Mouse (Mus musculus) cortical plate, adult 2 months (tissue): ENCODE data around the gene Gm17571. TPM values are rescaled to one million over a fixed set of nuclear protein-coding genes. Genes with fewer than 3 reads are reported as not detected.

Experiments used
- H3K27ac ChIP-seq: fragments of 200-500 bp; 2 replicates; pipeline ENCODE4 v1.5.1; 2012; ENCODE audit warnings: low read length, control low read depth, inconsistent platforms; ENCODE audit not compliant: insufficient read depth
- H3K4me1 ChIP-seq: fragments of 200-500 bp; 2 replicates; pipeline ENCODE4 v1.6.1; 2011; ENCODE audit warnings: low read length; ENCODE audit not compliant: control insufficient read depth, insufficient read depth
- H3K4me3 ChIP-seq: fragments of 200-500 bp; 2 replicates; pipeline ENCODE4 v1.5.1; 2011; ENCODE audit warnings: mild to moderate bottlenecking, low read length, control low read depth; ENCODE audit not compliant: insufficient read depth
- CTCF ChIP-seq: fragments of 200-500 bp; IDR thresholded peaks from 2 replicates; pipeline ENCODE4 v1.5.1; 2011; ENCODE audit warnings: mild to moderate bottlenecking, control low read depth, low read length; ENCODE audit not compliant: insufficient read depth; ENCODE audit errors: extremely low read depth
- POLR2A ChIP-seq: fragments of 200-500 bp; IDR thresholded peaks from 2 replicates; pipeline ENCODE4 v1.6.1; 2011; ENCODE audit warnings: mild to moderate bottlenecking, low read length, control low read depth; ENCODE audit not compliant: insufficient read depth; ENCODE audit errors: extremely low read depth
- polyA plus RNA-seq: library from polyadenylated mRNA; depleted of rRNA; stranded (reverse); fragments of >200 nt; gene quantifications from 2 replicates; pipeline ENCODE4 v1.2.3, GENCODE M21; 2012

The Gm17571 gene
- polyA plus RNA-seq, 1 experiment = not detected

DNA sequence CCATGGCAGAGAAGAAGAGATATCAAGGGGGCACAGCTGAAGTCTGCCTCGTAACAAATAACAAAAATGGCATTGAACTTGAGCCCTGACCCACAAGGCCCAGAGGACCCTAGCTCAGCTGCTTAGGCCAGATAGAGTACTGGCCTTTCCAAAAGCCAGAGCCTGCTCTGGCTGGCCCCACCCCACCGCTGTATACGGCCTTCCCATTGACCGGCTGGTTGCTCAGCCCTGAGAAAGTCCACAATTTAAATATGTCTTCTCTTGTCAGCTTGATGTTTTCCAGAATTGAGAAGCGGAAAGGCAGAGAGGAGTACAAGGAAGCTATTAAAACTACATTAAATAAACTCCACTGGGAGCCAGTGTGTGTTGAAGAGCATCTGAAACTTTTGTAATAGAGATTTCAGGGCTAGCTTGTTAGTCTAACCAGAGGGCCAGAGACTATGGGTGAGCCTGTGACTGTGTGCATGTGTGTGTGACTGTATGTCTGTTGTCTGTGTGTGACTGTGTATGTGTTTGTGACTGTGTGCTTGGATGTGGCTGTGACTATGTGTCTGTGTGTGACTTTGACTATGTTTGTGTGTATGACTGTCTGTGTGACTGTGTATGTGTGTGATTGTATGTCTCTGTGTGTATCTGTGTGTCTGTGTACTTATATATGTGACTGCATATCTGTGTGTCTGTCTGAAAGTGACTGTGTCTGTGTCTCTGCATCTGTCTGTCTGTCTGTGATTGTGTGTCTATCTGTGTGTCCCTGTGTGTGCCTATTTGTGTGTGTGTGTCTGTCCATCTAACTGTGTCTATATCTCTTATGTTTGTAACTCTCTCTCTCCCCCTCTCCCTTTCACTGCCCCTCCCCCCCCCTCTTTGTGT lies 36.9 kb upstream of the Gm17571 start:
- Histone ChIP-seq H3K27ac (no peak overlapping the region), H3K4me1 (peaks cover 5% of the 10 kb centered on the region), H3K4me3 (no peak overlapping the region)
- no peak for TF ChIP-seq POLR2A
- TF ChIP-seq CTCF = no peak

DNA sequence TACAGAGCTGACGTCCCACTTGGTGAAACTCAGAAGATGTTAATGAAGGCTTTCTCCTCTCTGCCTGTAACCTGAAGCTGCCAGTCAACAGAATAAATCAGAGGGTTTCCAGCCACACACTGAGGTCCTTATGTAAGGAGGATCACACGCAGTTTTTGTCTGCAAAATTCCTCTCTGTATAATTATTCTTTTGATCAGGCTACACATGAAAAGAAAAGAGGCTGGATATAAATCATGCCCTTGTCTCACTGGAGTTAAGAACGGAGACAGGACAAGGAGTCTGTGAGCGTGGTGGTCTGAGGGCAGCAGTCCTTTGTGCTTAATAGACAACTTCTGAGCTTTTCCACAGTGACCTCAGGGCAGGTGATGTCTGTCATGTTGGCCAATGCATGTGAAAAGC lies 32.7 kb upstream of the Gm17571 start:
- no peak overlapping the region for H3K27ac ChIP-seq
- no peak overlapping the region for H3K4me3 ChIP-seq
- no peak for TF ChIP-seq POLR2A
- no peak for TF ChIP-seq CTCF
- H3K4me1 ChIP-seq = peaks cover 4% of the 10 kb centered on the region

DNA sequence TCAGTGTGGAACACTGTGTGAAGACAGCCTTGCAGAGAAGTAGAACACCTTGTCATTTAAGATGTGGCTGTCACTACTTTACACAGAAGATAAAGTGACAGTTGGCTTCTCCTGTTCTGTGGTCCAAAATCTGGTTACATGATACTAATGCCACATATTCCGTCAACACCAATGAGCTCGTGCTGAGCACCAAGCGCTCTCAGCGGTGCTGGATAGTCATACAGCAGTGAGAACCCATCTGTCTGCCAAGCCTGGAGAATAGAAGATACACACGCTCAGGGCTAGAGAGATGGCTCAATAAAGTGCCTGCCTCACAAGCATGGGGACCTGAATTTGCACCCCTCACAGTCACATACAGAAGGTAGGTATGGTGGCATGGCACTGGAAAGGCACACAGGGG lies 28.4 kb upstream of the Gm17571 start:
- Histone ChIP-seq H3K4me3 (no peak overlapping the region), H3K27ac (no peak overlapping the region), H3K4me1 (peaks cover 2% of the 10 kb centered on the region)
- TF ChIP-seq CTCF (no peak), POLR2A (no peak)

DNA sequence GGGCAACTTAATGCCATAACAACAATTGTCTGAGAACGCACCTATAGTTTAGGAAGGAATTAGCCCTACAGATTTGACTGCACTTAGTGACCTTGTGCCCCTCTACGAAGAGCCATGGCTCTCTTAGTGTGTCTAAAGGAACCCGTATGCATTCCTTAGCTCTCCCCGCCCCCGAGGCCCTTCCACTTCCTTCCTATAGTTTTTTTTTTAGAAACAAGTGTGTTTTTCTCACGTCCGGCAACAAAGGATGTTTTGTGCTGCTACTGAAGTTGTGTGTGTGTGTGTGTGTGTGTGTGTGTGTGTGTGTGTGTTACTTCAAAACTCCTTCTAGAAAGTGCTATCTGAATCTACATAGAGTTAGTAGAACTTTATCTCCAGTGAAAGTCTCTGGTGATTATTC lies 23.5 kb upstream of the Gm17571 start:
- Histone ChIP-seq H3K4me3 (no peak overlapping the region), H3K27ac (peak overlapping the region; percentile 88), H3K4me1 (peaks cover 4% of the 10 kb centered on the region; the same call in 1 of the 2 replicates)
- no peak for TF ChIP-seq CTCF
- TF ChIP-seq POLR2A = no peak

DNA sequence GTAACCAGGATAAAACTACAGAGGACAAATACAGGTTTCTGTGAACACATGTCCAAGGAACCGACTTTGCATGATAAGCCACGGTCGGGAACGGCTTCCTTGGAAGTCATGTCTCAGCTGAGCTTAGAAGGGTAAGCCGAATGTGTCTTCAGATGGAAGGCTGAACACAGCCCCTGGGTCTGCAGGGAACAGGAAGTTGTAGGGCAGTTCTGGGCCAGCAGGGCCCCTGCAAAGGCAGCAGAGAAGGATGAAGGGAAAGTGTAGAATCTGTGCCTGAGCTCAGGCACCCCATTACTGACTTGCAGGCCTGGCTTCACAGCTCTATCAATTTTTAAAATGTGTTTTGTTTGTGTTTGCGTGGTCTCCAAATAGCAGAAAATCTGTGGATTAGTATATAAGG lies 22.2 kb upstream of the Gm17571 start:
- Histone ChIP-seq H3K27ac (no peak overlapping the region), H3K4me1 (peaks cover 4% of the 10 kb centered on the region), H3K4me3 (no peak overlapping the region)
- TF ChIP-seq CTCF = no peak
- TF ChIP-seq POLR2A = no peak

DNA sequence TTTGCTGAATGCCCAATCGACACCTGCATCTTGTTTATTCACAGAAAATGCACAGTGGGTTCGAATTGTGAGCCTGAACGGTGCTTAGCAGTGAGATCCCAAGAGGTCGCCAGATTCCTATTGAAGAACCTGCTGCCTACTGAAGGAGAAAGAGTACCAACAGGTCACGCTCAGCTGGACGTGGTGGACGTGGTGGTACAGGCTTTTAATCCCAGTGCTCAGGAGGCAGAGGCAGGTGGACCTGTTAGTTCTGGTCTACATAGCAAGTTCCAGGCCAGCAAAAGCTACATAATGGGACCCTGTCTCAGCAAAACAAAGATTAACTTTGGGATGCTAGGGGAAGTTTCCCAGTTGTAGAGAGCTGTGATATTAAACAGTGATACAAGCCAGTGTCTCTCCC lies 21.2 kb upstream of the Gm17571 start:
- Histone ChIP-seq H3K4me3 (no peak overlapping the region), H3K27ac (no peak overlapping the region), H3K4me1 (peaks cover 4% of the 10 kb centered on the region)
- TF ChIP-seq POLR2A (no peak), CTCF (no peak)

DNA sequence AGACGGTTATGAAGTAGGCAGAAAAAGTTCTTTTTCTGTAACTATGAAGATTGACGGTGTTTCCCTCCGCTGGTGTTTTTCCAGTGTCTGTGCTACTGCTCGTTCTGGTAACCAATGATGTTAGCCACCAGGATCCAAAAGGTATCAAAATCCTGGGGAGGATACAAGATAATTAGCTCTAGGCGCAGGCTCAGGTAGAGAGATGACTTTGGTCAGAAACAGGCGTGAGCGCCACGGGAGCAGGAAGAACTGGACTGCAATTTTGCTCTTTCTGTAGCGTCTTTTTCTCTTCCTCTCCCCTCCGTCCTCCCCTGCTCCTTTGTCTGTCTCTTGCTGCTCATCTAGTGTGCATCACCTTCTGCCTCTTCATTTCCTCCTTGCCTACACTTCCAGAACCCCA lies 20.3 kb upstream of the Gm17571 start:
- no peak for TF ChIP-seq POLR2A
- no peak for TF ChIP-seq CTCF
- no peak overlapping the region for H3K4me3 ChIP-seq
- H3K27ac ChIP-seq = no peak overlapping the region
- H3K4me1 ChIP-seq = peaks cover 4% of the 10 kb centered on the region

DNA sequence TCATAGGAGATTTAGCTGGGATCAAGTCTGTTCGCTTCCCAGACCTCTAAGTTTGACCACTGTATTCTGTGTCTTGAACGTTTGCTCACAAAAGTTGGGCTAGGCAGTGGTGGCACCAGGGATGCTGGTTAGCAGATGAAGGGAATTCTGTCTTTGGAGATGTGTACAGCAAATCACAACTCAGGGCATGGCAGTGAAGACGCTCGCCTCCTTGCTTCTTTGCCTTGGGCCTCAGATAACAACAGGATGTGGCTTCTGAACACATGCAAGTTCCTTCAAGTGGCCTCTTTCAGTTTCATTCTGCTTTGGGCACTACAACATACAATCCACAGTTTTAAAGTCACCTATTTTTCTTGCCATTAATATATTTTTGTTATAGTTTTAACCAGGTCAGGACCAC lies 19.8 kb upstream of the Gm17571 start:
- peaks cover 4% of the 10 kb centered on the region for H3K4me1 ChIP-seq
- H3K27ac ChIP-seq = peak overlapping the region; percentile 55; the same call in 1 of the 2 replicates
- TF ChIP-seq CTCF (no peak), POLR2A (no peak)

DNA sequence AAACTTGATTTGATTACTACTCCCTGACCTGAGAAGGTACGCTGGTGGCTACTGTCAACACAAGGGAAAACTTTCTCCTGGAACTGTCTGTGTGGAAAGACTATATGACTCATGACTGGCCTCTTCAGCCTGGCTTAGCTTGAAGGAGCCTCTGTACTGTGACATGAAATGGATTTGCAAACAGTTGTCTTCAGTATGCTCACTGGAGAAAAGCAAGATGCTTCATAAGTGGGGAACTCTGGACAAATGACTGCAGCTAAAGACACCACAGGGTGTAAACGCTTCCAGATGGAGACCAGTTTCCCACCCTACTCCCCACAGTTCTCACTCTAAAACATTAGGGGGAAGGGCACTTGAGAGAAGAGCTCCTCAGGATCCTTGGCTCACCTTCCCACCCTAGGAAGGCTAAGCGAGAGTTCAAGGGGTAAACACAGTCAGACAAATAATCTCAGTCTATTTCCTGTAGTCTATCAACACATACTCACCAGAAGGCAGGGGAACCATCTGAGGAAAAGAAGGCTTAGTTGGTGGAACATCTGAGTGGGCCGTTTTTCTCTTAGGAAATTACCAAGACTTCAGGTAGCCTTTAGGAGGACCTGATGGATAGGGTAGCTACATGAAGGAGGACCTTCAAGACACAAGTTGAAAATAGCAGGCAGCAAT lies 18.9 kb upstream of the Gm17571 start:
- H3K4me1 ChIP-seq = peaks cover 4% of the 10 kb centered on the region
- no peak overlapping the region for H3K27ac ChIP-seq
- TF ChIP-seq POLR2A (no peak), CTCF (no peak)
- H3K4me3 ChIP-seq = no peak overlapping the region

More for the DNA sequence above, 19.8 kb upstream of the Gm17571 start:
- no peak overlapping the region for H3K4me3 ChIP-seq

DNA sequence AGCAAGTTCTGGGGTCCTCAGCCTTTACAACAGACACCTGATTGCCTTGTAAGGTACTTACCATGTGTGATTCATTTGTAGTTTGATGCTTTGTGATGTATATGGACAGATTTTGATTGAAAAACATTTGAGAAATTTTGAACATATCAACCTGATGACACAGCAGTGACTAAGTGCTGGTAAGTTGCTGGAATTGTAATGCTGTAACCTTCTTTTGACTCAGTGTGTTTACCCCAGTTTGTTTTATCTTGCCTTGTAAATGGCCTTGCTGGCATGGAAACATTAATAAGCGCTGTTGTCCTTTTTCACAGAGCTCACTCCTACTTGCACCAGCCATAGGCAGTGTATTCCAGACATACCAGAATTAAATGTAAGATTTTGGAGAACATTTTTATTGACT lies 14.4 kb upstream of the Gm17571 start:
- TF ChIP-seq CTCF (no peak), POLR2A (no peak)
- H3K4me3 ChIP-seq = no peak overlapping the region
- peaks cover 5% of the 10 kb centered on the region for H3K4me1 ChIP-seq
- no peak overlapping the region for H3K27ac ChIP-seq

DNA sequence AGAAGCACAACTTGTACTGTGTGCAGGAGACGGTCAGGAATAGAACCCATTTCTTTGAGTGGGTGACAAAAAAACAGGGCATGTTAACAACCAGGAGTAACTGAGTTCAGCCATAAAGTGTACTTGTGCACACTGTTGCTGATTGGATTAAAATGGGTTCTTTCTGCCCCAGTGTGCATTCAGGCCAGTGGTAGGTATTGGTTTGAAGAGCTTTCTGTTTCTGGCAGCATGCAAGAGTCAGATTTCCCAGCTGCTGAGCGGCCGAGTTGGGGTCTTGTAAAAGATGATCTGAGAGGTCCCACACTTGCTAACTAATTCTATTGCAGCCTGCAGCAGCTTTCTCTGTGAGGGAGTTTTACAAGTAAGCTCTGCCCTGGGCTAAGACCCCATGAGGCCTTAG lies 13.5 kb upstream of the Gm17571 start:
- Histone ChIP-seq H3K4me1 (peaks cover 5% of the 10 kb centered on the region), H3K4me3 (no peak overlapping the region), H3K27ac (no peak overlapping the region)
- TF ChIP-seq CTCF = no peak
- TF ChIP-seq POLR2A = no peak
